ENCODE assay signal across 21 mouse cellular contexts in genomic region chr4:117589081-117589660, GRCm38 (mm10). TPM values are rescaled to one million over a fixed set of nuclear protein-coding genes. Genes with fewer than 3 reads are reported as not detected.
A peak's percentile ranks its signal among the peaks of the same experiment; 100 is the strongest.
DNase-seq lines count a peak whose midpoint lies in the region; ATAC-seq lines count a peak whose summit lies in the region.
"Had no signal": no experiment of that assay in that cellular context is flagged by ENCODE, and none has a peak within 500 bp of the region (broad histone marks: within the 10 kb centered on the region; RNA-seq: fewer than 3 reads in every experiment).

No protein-coding gene starts in this region.

- peaks cover 52% of the 10 kb centered on the region for H3K4me1 ChIP-seq in midbrain, embryonic 10.5 days
- peaks cover 13% of the 10 kb centered on the region for H3K4me1 ChIP-seq in midbrain, embryonic 16.5 days (ENCODE audit: control insufficient read depth, insufficient read depth, low read length)
- peaks cover 8% of the 10 kb centered on the region; the same call in 1 of the 2 replicates for H3K4me1 ChIP-seq in forebrain, embryonic 16.5 days (replicated peaks; ENCODE audit: control insufficient read depth, insufficient read depth, low read length)
- peaks cover 35% of the 10 kb centered on the region for H3K4me1 ChIP-seq in limb, embryonic 10.5 days
- H3K4me1 ChIP-seq: heart, embryonic 15.5 days had no signal

- H3K27ac ChIP-seq in midbrain, embryonic 10.5 days (replicated peaks) = peak overlapping the region; percentile 15; the same call in 1 of the 2 replicates
- no peak overlapping the region for H3K27ac ChIP-seq in midbrain, embryonic 16.5 days (ENCODE audit: low read length)
- H3K27ac ChIP-seq in forebrain, embryonic 16.5 days (ENCODE audit: low read length) = no peak overlapping the region
- peak overlapping the region; percentile 61 for H3K27ac ChIP-seq in limb, embryonic 10.5 days
- H3K27ac ChIP-seq: heart, embryonic 15.5 days; left cerebral cortex, adult 2 months; limb, embryonic 15.5 days; neural tube, embryonic 12.5 days had no signal

- peak; percentile 51 for DNase-seq in midbrain, embryonic 10.5 days (ENCODE audit: low spot score)
- no peak for DNase-seq in limb, embryonic 10.5 days (ENCODE audit: low spot score)
- no peak for DNase-seq in lung, postnatal 25 days (ENCODE audit: low spot score)
- no peak for DNase-seq in retina, embryonic 14.5 days (ENCODE audit: low spot score)
- DNase-seq in cerebellum, adult 9-10 months = no peak
- DNase-seq: adrenal gland, adult 8-10 months; cerebellum, adult 11 months; cerebellum, postnatal 36 days; heart, adult 18-20 months; kidney, adult 18-20 months; kidney, postnatal 10 days; liver, postnatal 0 days; lung, postnatal 36 days; right cerebral cortex, postnatal 4 days; thymus, postnatal 36 days had no signal

- no peaks in the 10 kb centered on the region for H3K9me3 ChIP-seq in midbrain, embryonic 10.5 days (replicated peaks)
- H3K9me3 ChIP-seq in midbrain, embryonic 16.5 days (replicated peaks; ENCODE audit: control insufficient read depth, low read length, poor library complexity, severe bottlenecking) = no peaks in the 10 kb centered on the region
- H3K9me3 ChIP-seq in forebrain, embryonic 16.5 days (ENCODE audit: control insufficient read depth, low read length) = no peaks in the 10 kb centered on the region
- no peaks in the 10 kb centered on the region for H3K9me3 ChIP-seq in limb, embryonic 10.5 days (replicated peaks)
- H3K9me3 ChIP-seq: heart, embryonic 15.5 days; limb, embryonic 15.5 days; neural tube, embryonic 12.5 days had no signal

- no peak overlapping the region for H3K4me2 ChIP-seq in midbrain, embryonic 16.5 days (ENCODE audit: low read length)
- no peak overlapping the region for H3K4me2 ChIP-seq in forebrain, embryonic 16.5 days (ENCODE audit: low read length)
- H3K4me2 ChIP-seq: heart, embryonic 15.5 days; limb, embryonic 15.5 days; neural tube, embryonic 12.5 days had no signal

- no peak overlapping the region for H3K9ac ChIP-seq in midbrain, embryonic 16.5 days (ENCODE audit: low read depth, low read length)
- no peak overlapping the region for H3K9ac ChIP-seq in forebrain, embryonic 16.5 days (replicated peaks; ENCODE audit: low read depth, low read length)
- H3K9ac ChIP-seq: heart, embryonic 15.5 days; limb, embryonic 15.5 days; liver, postnatal 0 days; neural tube, embryonic 12.5 days had no signal

- 20% methylated on average over 8 of the region's 8 CpGs for WGBS in midbrain, embryonic 10.5 days
- 12% methylated on average over 8 of the region's 8 CpGs for WGBS in midbrain, embryonic 16.5 days
- WGBS in forebrain, embryonic 16.5 days = 18% methylated on average over 8 of the region's 8 CpGs
- WGBS in limb, embryonic 10.5 days = 53% methylated on average over 8 of the region's 8 CpGs

- no peak for ATAC-seq in midbrain, embryonic 16.5 days
- ATAC-seq in forebrain, embryonic 16.5 days = peak; percentile 20; the same call in 1 of the 2 replicates
- ATAC-seq: liver, postnatal 0 days had no signal

- peaks cover 70% of the 10 kb centered on the region for H3K36me3 ChIP-seq in midbrain, embryonic 10.5 days
- peaks cover 5% of the 10 kb centered on the region; the same call in 1 of the 2 replicates for H3K36me3 ChIP-seq in midbrain, embryonic 16.5 days (ENCODE audit: control insufficient read depth, insufficient read depth, low read length)
- no peaks in the 10 kb centered on the region for H3K36me3 ChIP-seq in forebrain, embryonic 16.5 days (ENCODE audit: control insufficient read depth, insufficient read depth)
- H3K36me3 ChIP-seq in limb, embryonic 10.5 days = peaks cover 91% of the 10 kb centered on the region

- peaks cover 75% of the 10 kb centered on the region for H3K27me3 ChIP-seq in midbrain, embryonic 10.5 days (ENCODE audit: low read depth, poor library complexity, severe bottlenecking)
- no peaks in the 10 kb centered on the region for H3K27me3 ChIP-seq in midbrain, embryonic 16.5 days (ENCODE audit: control insufficient read depth, insufficient read depth, low read depth, low read length)
- H3K27me3 ChIP-seq in forebrain, embryonic 16.5 days (replicated peaks; ENCODE audit: control insufficient read depth, insufficient read depth, low read length) = no peaks in the 10 kb centered on the region
- H3K27me3 ChIP-seq in limb, embryonic 10.5 days (ENCODE audit: low read depth, poor library complexity, severe bottlenecking) = no peaks in the 10 kb centered on the region
- H3K27me3 ChIP-seq: heart, embryonic 15.5 days; limb, embryonic 15.5 days; neural tube, embryonic 12.5 days had no signal

- no peak overlapping the region; the same call in 1 of the 2 replicates for H3K4me3 ChIP-seq in midbrain, embryonic 10.5 days
- H3K4me3 ChIP-seq in midbrain, embryonic 16.5 days (ENCODE audit: low read depth, low read length) = no peak overlapping the region
- no peak overlapping the region for H3K4me3 ChIP-seq in forebrain, embryonic 16.5 days (replicated peaks; ENCODE audit: low read length)
- no peak overlapping the region for H3K4me3 ChIP-seq in limb, embryonic 10.5 days
- H3K4me3 ChIP-seq: heart, embryonic 15.5 days; left cerebral cortex, adult 2 months; limb, embryonic 15.5 days; neural tube, embryonic 12.5 days had no signal

RNA-seq across cellular contexts. Expression of gene Eri3, which starts 39.0 kb away (rescaled TPM):
- 111 and 139 TPM in 2 replicates for polyA plus RNA-seq in midbrain, embryonic 10.5 days (2016; fragmentation: Nextera tagmentation; extraction: Ambion mirVana)
- polyA plus RNA-seq in midbrain, embryonic 16.5 days (2015; fragmentation: Nextera tagmentation; extraction: Ambion mirVana) = 256 and 282 TPM in 2 replicates
- 256 and 257 TPM in 2 replicates for polyA plus RNA-seq in forebrain, embryonic 16.5 days (2015; fragmentation: Nextera tagmentation; extraction: Ambion mirVana)
- 114 and 147 TPM in 2 replicates for polyA plus RNA-seq in limb, embryonic 10.5 days (2016; fragmentation: Nextera tagmentation; extraction: Ambion mirVana)

Comparison
In these comparisons a context has a peak if more than half of its experiments do, and no peak if none do; other contexts are left out.
1. H3K27ac ChIP-seq: peak in midbrain, embryonic 10.5 days (single experiment) and limb, embryonic 10.5 days (single experiment); none in midbrain, embryonic 16.5 days (single experiment) and forebrain, embryonic 16.5 days (single experiment).